Comparison of ENCODE assay signal across 22 mouse cellular contexts in genomic region chr14:23943152-23943551, GRCm38 (mm10).
DNase-seq lines count a peak whose midpoint lies in the region; ATAC-seq lines count a peak whose summit lies in the region.
"Had no signal": no experiment of that assay in that cellular context is flagged by ENCODE, and none has a peak within 500 bp of the region (broad histone marks: within the 10 kb centered on the region; RNA-seq: fewer than 3 reads in every experiment).

No protein-coding gene starts in this region.

- no peak overlapping the region for H3K4me2 ChIP-seq in embryonic facial prominence, embryonic 11.5 days (ENCODE audit: low read depth, low read length)
- H3K4me2 ChIP-seq in neural tube, embryonic 11.5 days (ENCODE audit: low read depth): no peak overlapping the region
- no peak overlapping the region for H3K4me2 ChIP-seq in heart, embryonic 11.5 days
- H3K4me2 ChIP-seq: limb, embryonic 15.5 days; liver, embryonic 15.5 days; midbrain, embryonic 13.5 days; neural tube, embryonic 15.5 days had no signal

- WGBS in embryonic facial prominence, embryonic 11.5 days: 45% methylated on average over 5 of the region's 5 CpGs
- 49% methylated on average over 5 of the region's 5 CpGs for WGBS in embryonic facial prominence, embryonic 10.5 days
- 53% methylated on average over 5 of the region's 5 CpGs for WGBS in neural tube, embryonic 11.5 days
- WGBS in heart, embryonic 11.5 days (ENCODE audit: insufficient replicate concordance): 46% methylated on average over 5 of the region's 5 CpGs

- H3K4me3 ChIP-seq in embryonic facial prominence, embryonic 11.5 days (ENCODE audit: low read depth, low read length): no peak overlapping the region
- H3K4me3 ChIP-seq in embryonic facial prominence, embryonic 10.5 days: no peak overlapping the region
- no peak overlapping the region for H3K4me3 ChIP-seq in neural tube, embryonic 11.5 days (ENCODE audit: low read depth, low read length)
- no peak overlapping the region for H3K4me3 ChIP-seq in heart, embryonic 11.5 days (ENCODE audit: low read depth, low read length)
- H3K4me3 ChIP-seq: forebrain, embryonic 10.5 days; hindbrain, embryonic 10.5 days; limb, embryonic 15.5 days; liver, embryonic 15.5 days; midbrain, embryonic 13.5 days; neural tube, embryonic 15.5 days had no signal

- no peaks in the 10 kb centered on the region for H3K9me3 ChIP-seq in embryonic facial prominence, embryonic 11.5 days (replicated peaks; ENCODE audit: control insufficient read depth, low read length)
- H3K9me3 ChIP-seq in embryonic facial prominence, embryonic 10.5 days: no peaks in the 10 kb centered on the region
- H3K9me3 ChIP-seq in neural tube, embryonic 11.5 days (ENCODE audit: control insufficient read depth, low read length): no peaks in the 10 kb centered on the region
- H3K9me3 ChIP-seq in heart, embryonic 11.5 days (replicated peaks; ENCODE audit: control insufficient read depth, low read length): no peaks in the 10 kb centered on the region
- H3K9me3 ChIP-seq: forebrain, embryonic 10.5 days; hindbrain, embryonic 10.5 days; limb, embryonic 15.5 days; liver, embryonic 15.5 days; midbrain, embryonic 13.5 days; neural tube, embryonic 15.5 days had no signal

- H3K36me3 ChIP-seq in embryonic facial prominence, embryonic 11.5 days (replicated peaks; ENCODE audit: control insufficient read depth, insufficient read depth, low read depth, low read length): no peaks in the 10 kb centered on the region
- no peaks in the 10 kb centered on the region for H3K36me3 ChIP-seq in embryonic facial prominence, embryonic 10.5 days (replicated peaks)
- H3K36me3 ChIP-seq in neural tube, embryonic 11.5 days (ENCODE audit: control insufficient read depth, insufficient read depth, low read length): no peaks in the 10 kb centered on the region
- no peaks in the 10 kb centered on the region for H3K36me3 ChIP-seq in heart, embryonic 11.5 days (ENCODE audit: control insufficient read depth, insufficient read depth, low read length)
- H3K36me3 ChIP-seq: forebrain, embryonic 10.5 days; hindbrain, embryonic 10.5 days; limb, embryonic 15.5 days; liver, embryonic 15.5 days; midbrain, embryonic 13.5 days; neural tube, embryonic 15.5 days had no signal

- peak; percentile 18 for DNase-seq in embryonic facial prominence, embryonic 11.5 days (ENCODE audit: low spot score)
- DNase-seq in embryonic facial prominence, embryonic 10.5 days (ENCODE audit: low spot score): no peak
- DNase-seq in neural tube, embryonic 11.5 days (ENCODE audit: low spot score): peak; percentile 16
- DNase-seq in neural tube, embryonic 10.5 days (ENCODE audit: extremely low spot score, low spot score): no peak
- DNase-seq in gastrocnemius, postnatal 25 days: peak; percentile 70
- no peak for DNase-seq in B cell, adult 2 months
- DNase-seq: cerebellum, adult 2 months; cerebellum, postnatal 36 days; forebrain, postnatal 0 days; kidney, adult 11 months; right cerebral cortex, postnatal 25 days; thymus, postnatal 14 days had no signal

- H3K9ac ChIP-seq in embryonic facial prominence, embryonic 11.5 days (replicated peaks; ENCODE audit: low read length): no peak overlapping the region
- H3K9ac ChIP-seq in neural tube, embryonic 11.5 days (ENCODE audit: low read length): no peak overlapping the region
- H3K9ac ChIP-seq in heart, embryonic 11.5 days (ENCODE audit: low read depth, low read length): no peak overlapping the region
- H3K9ac ChIP-seq: forebrain, postnatal 0 days; limb, embryonic 15.5 days; liver, embryonic 15.5 days; midbrain, embryonic 13.5 days; neural tube, embryonic 15.5 days had no signal

- no peak overlapping the region for H3K27ac ChIP-seq in embryonic facial prominence, embryonic 11.5 days (replicated peaks; ENCODE audit: low read depth, low read length)
- H3K27ac ChIP-seq in embryonic facial prominence, embryonic 10.5 days (replicated peaks): no peak overlapping the region
- H3K27ac ChIP-seq in neural tube, embryonic 11.5 days (ENCODE audit: low read depth, low read length): no peak overlapping the region
- no peak overlapping the region for H3K27ac ChIP-seq in heart, embryonic 11.5 days (ENCODE audit: low read depth, low read length)
- H3K27ac ChIP-seq: forebrain, embryonic 10.5 days; hindbrain, embryonic 10.5 days; hindbrain, postnatal 0 days; limb, embryonic 15.5 days; liver, embryonic 15.5 days; midbrain, embryonic 13.5 days; neural tube, embryonic 15.5 days; stomach, postnatal 0 days had no signal

- no peak for ATAC-seq in embryonic facial prominence, embryonic 11.5 days (replicated peaks; ENCODE audit: insufficient number of reproducible peaks, low FRiP score, low TSS enrichment, low read depth)
- no peak for ATAC-seq in neural tube, embryonic 11.5 days (ENCODE audit: insufficient read depth, low FRiP score, low TSS enrichment)
- no peak for ATAC-seq in heart, embryonic 11.5 days (replicated peaks; ENCODE audit: insufficient number of reproducible peaks, low FRiP score, low TSS enrichment)
- ATAC-seq: forebrain, postnatal 0 days; hindbrain, postnatal 0 days; lung, postnatal 0 days; midbrain, embryonic 13.5 days had no signal

- no peaks in the 10 kb centered on the region for H3K4me1 ChIP-seq in embryonic facial prominence, embryonic 11.5 days (ENCODE audit: control insufficient read depth, insufficient read depth, low read length)
- peaks cover 15% of the 10 kb centered on the region for H3K4me1 ChIP-seq in embryonic facial prominence, embryonic 10.5 days
- no peaks in the 10 kb centered on the region for H3K4me1 ChIP-seq in neural tube, embryonic 11.5 days (ENCODE audit: control insufficient read depth, insufficient read depth, low read length)
- no peaks in the 10 kb centered on the region for H3K4me1 ChIP-seq in heart, embryonic 11.5 days (ENCODE audit: control insufficient read depth, insufficient read depth, low read length)
- H3K4me1 ChIP-seq: limb, embryonic 15.5 days; liver, embryonic 15.5 days; midbrain, embryonic 13.5 days had no signal

- no peaks in the 10 kb centered on the region for H3K27me3 ChIP-seq in embryonic facial prominence, embryonic 11.5 days (ENCODE audit: control insufficient read depth, insufficient read depth, low read length)
- H3K27me3 ChIP-seq in embryonic facial prominence, embryonic 10.5 days (replicated peaks; ENCODE audit: low read depth, poor library complexity, severe bottlenecking): no peaks in the 10 kb centered on the region
- no peaks in the 10 kb centered on the region for H3K27me3 ChIP-seq in neural tube, embryonic 11.5 days (ENCODE audit: control insufficient read depth, insufficient read depth, low read length)
- H3K27me3 ChIP-seq in heart, embryonic 11.5 days (ENCODE audit: control insufficient read depth, insufficient read depth, low read length): no peaks in the 10 kb centered on the region
- H3K27me3 ChIP-seq: limb, embryonic 15.5 days; liver, embryonic 15.5 days; midbrain, embryonic 13.5 days; neural tube, embryonic 15.5 days had no signal

Comparison
In these comparisons a context has a peak if more than half of its experiments do, and no peak if none do; other contexts are left out.
1. DNase-seq: peak in embryonic facial prominence, embryonic 11.5 days (single experiment), neural tube, embryonic 11.5 days (single experiment) and gastrocnemius, postnatal 25 days (single experiment); none in embryonic facial prominence, embryonic 10.5 days (single experiment), neural tube, embryonic 10.5 days (single experiment) and B cell, adult 2 months (0 of 2).